Mouse (Mus musculus): ENCODE measurements around the gene Suv39h2. TPM values are rescaled to one million over a fixed set of nuclear protein-coding genes. Genes with fewer than 3 reads are reported as not detected.

Suv39h2 gene
- total and polyA plus RNA-seq, 3 experiments = 9.6 to 17.3 (median 11.4) TPM

DNA sequence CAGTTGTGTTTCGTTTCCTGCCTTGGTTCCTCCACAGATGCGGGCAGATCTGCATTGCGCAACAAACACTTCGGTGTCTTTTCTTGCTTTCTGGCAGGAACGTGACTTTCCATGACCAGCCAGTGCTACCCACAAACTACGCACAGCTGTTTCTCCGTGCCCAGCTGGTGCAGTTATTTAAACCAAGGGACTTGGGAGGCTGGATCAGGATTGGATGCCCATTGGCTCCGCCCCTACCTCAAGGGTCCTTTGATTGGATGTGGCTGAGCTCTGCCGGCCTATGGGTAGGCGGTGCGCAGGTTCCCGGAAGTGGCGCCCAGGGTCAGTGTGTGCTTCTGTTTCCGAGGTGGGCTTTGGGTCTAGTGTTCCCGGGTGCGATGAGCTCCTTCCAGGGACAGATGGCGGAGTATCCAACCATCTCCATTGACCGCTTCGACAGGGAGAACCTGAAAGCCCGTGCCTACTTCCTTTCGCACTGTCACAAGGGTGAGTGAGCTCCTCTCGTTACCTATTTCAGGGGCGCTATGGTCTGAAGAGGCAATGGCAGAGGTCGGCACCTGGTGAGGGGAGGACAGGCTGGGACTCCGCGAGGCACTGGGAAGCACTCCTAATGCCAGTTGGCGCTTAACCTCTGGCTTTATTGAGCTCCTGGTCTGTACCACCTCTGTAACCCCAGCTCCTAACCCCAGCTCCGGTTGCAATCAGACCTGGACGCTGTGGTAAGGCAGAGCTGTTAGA is 50.8 kb downstream of the Suv39h2 start, which contains the start of gene Dclre1c (continued):
- TF ChIP-seq ZNF384 (IDR thresholded peaks at IDR 0.05; ENCODE audit: low read depth, low read length) (no peak), ZKSCAN1 (IDR thresholded peaks at IDR 0.05; ENCODE audit: borderline replicate concordance, low read depth, low read length) (no peak), RAD21 (IDR thresholded peaks at IDR 0.05; ENCODE audit: low read depth, low read length) (no peak), EP300 (IDR thresholded peaks at IDR 0.05; ENCODE audit: low read length) (peak; percentile 84), NELFE (IDR thresholded peaks at IDR 0.05; ENCODE audit: low read depth, low read length) (peak; percentile 88), MXI1 (IDR thresholded peaks at IDR 0.05; ENCODE audit: low read depth, low read length) (peak; percentile 95), ZC3H11A (IDR thresholded peaks at IDR 0.05; ENCODE audit: low read depth, low read length) (no peak), USF2 (conservative IDR thresholded peaks at IDR 0.05; ENCODE audit: low read depth, low read length) (no peak)

DNA sequence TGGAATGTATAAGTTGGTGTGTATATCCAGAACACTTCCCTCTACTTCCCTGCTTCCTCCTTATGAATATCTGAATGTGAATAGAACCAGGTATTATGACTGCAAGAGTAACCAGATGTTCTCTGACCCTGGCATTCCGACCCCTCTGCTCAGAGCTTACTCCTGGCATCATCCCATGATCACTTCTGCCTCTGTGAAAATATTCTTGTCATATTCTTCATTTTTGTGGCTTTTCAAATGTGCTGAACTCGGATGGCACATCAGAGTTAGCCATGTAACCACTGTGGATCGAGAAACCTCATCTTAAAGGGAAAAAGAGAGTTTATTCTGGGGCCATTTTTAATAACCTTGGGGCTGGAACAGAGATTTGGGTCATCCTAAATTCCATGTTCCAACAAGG is 52.3 kb downstream of the Suv39h2 start, which contains the start of gene Meig1:
Gene Meig1 (minus strand): TSS at position 101 of the 400 bp plus-strand sequence.
- TF ChIP-seq MAX (IDR thresholded peaks at IDR 0.05; ENCODE audit: low read length) = no peak
- no peak for TF ChIP-seq GABPA (IDR thresholded peaks at IDR 0.05; ENCODE audit: insufficient replicate concordance, low read depth, low read length)
- no peak for TF ChIP-seq MYC (IDR thresholded peaks at IDR 0.05; ENCODE audit: low read depth, low read length)
- no peak for TF ChIP-seq MXI1 (IDR thresholded peaks at IDR 0.05; ENCODE audit: low read depth, low read length)
- TF ChIP-seq SMC3 (IDR thresholded peaks at IDR 0.05; ENCODE audit: low read depth, low read length) = no peak
- TF ChIP-seq ELF1 (IDR thresholded peaks at IDR 0.05; ENCODE audit: low read depth, low read length) = no peak
- no peak for TF ChIP-seq MEF2A (IDR thresholded peaks at IDR 0.05; ENCODE audit: borderline replicate concordance, low read depth, low read length)
- TF ChIP-seq PAX5 (IDR thresholded peaks at IDR 0.05; ENCODE audit: low read length) = no peak
- no peak for TF ChIP-seq BHLHE40 (IDR thresholded peaks at IDR 0.05; ENCODE audit: low read depth, low read length)
- H3K4me3 ChIP-seq (replicated peaks in 1 of 3; ENCODE audit: low read depth in 2 of 3, low read length in 2 of 3, poor library complexity in 1 of 3) = peak within 1 kb of the TSS in 2 of 3 experiments; percentile 95 to 96
- H3K4me1 ChIP-seq (ENCODE audit: control insufficient read depth in 1 of 2, insufficient read depth in 2 of 2) = peaks cover 7 to 34% of the 10 kb centered on the region in 2 experiments; a peak in 3 of 4 replicates
- no peak for DNase-seq (ENCODE audit: extremely low read depth)
- in situ Hi-C loops (cut with MboI; ENCODE audit: low pct_ligation_motif_present, low pct_unique_long_range_greater_than_20kb, low sequenced_read_pairs) (no loop called here), dilution Hi-C loops (cut with MboI; ENCODE audit: extremely low pct_ligation_motif_present, extremely low pct_unique_long_range_greater_than_20kb, low sequenced_read_pairs) (no loop called here)
- peak within 1 kb of the TSS; percentile 65; the same call in 1 of the 2 replicates for H3K4me2 ChIP-seq (ENCODE audit: insufficient read depth, low read depth, poor library complexity, severe bottlenecking)
- H3K36me3 ChIP-seq (replicated peaks in 1 of 2; ENCODE audit: control insufficient read depth in 1 of 2, insufficient read depth in 1 of 2, low read length in 1 of 2) = peaks cover 4 to 12% of the 10 kb centered on the region in 2 experiments
- 0 out of 2 replicates have a peak, but pooled peaks cover 2% of the 10 kb centered on the region for H3K79me2 ChIP-seq (replicated peaks; ENCODE audit: control insufficient read depth, extremely low read depth, insufficient read depth, poor library complexity, severe bottlenecking)
- H3K9ac ChIP-seq (ENCODE audit: insufficient read depth, low read depth) = peak within 1 kb of the TSS; percentile 34; the same call in 1 of the 2 replicates
- H3K27ac ChIP-seq (ENCODE audit: insufficient read depth, low read depth) = no peak within 1 kb of the TSS
- H3K27me3 ChIP-seq (replicated peaks) = peaks cover 4% of the 10 kb centered on the region
- H3K9me3 ChIP-seq (replicated peaks; ENCODE audit: low read length) = no peaks in the 10 kb centered on the region

DNA sequence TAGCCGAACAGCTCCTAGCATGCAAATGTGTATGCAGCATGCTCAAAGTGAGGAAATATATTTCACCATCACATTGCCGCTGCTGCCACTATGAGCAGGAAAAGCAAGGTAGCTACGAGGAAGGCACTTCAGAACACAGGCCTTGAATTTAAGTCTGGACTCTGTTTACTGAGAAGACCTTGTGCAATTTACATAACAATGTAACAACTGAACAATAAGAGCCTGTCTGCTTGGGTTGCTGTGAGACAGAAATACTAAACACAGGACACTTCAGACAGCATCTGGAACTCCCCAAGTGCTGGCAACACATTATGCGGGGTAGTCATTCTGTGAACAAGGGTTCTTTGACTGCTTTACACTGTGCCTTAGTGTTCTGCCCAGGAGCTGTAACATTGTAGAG is 54.7 kb downstream of the Suv39h2 start:
- Histone ChIP-seq H3K9ac (ENCODE audit: insufficient read depth, low read depth) (no peak overlapping the region), H3K27me3 (replicated peaks) (peaks cover 9% of the 10 kb centered on the region), H3K36me3 (replicated peaks in 1 of 2; ENCODE audit: control insufficient read depth in 1 of 2, insufficient read depth in 1 of 2, low read length in 1 of 2) (no peaks in the 10 kb centered on the region), H3K4me3 (replicated peaks in 1 of 3; ENCODE audit: low read depth in 2 of 3, low read length in 2 of 3, poor library complexity in 1 of 3) (no peak overlapping the region), H3K4me1 (ENCODE audit: control insufficient read depth in 1 of 2, insufficient read depth in 2 of 2) (peaks cover 7 to 28% of the 10 kb centered on the region in 2 experiments; a peak in 3 of 4 replicates), H3K4me2 (ENCODE audit: insufficient read depth, low read depth, poor library complexity, severe bottlenecking) (peak overlapping the region; percentile 55; the same call in 1 of the 2 replicates), H3K79me2 (replicated peaks; ENCODE audit: control insufficient read depth, extremely low read depth, insufficient read depth, poor library complexity, severe bottlenecking) (0 out of 2 replicates have a peak, but pooled peaks cover 2% of the 10 kb centered on the region), H3K9me3 (replicated peaks; ENCODE audit: low read length) (peaks cover 4% of the 10 kb centered on the region), H3K27ac (ENCODE audit: insufficient read depth, low read depth) (no peak overlapping the region)
- TF ChIP-seq PAX5 (IDR thresholded peaks at IDR 0.05; ENCODE audit: low read length) = no peak
- no peak for TF ChIP-seq ZC3H11A (IDR thresholded peaks at IDR 0.05; ENCODE audit: low read depth, low read length)
- TF ChIP-seq ZKSCAN1 (IDR thresholded peaks at IDR 0.05; ENCODE audit: borderline replicate concordance, low read depth, low read length) = no peak
- no peak for TF ChIP-seq ZMIZ1 (IDR thresholded peaks at IDR 0.05; ENCODE audit: low read depth, low read length)
- TF ChIP-seq BHLHE40 (IDR thresholded peaks at IDR 0.05; ENCODE audit: low read depth, low read length) = no peak
- TF ChIP-seq CHD2 (IDR thresholded peaks at IDR 0.05; ENCODE audit: low read length) = no peak
- in situ Hi-C loops (cut with MboI; ENCODE audit: low pct_ligation_motif_present, low pct_unique_long_range_greater_than_20kb, low sequenced_read_pairs) = no loop called here
- DNase-seq (ENCODE audit: extremely low read depth) = no peak
- dilution Hi-C loops (cut with MboI; ENCODE audit: extremely low pct_ligation_motif_present, extremely low pct_unique_long_range_greater_than_20kb, low sequenced_read_pairs) = no loop called here

All from CH12.LX (cell line).